Mouse (Mus musculus) frontal cortex, adult 2 months (tissue): ENCODE measurements at regions not wholly inside any gene's neighbourhood (a gene's known extent, or its start where the extent isn't known, plus 50 kb on each side); places are given as distances from the start of the nearest gene placed in this dataset.

Experiments used
- DNase-seq, 2 experiments: peaks; one replicate each; pipeline ENCODE4 v3.0.0; 2022; ENCODE audit warnings: low spot score in 1 of 2; ENCODE audit errors: extremely low spot score in 1 of 2

DNA sequence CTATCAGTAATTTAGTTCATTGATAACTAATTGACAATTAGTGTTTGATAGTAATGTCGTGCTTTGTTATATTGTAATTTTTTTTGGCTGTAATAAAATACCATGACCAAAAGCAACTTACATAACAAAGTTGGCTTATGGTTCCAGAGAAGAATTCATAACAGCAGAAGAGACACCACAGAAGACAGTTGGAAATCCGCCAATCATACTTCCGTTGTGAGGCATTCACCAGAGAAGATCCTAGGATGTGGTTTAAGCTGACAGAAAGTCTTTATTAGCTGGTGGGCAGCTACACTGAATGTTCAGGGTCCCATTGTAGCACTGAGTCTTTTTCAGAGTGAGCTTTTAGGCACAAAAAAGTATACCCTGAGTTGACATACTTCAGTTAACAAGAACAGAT, 109.9 kb downstream of the Sec23a start:
- no peak for DNase-seq

DNA sequence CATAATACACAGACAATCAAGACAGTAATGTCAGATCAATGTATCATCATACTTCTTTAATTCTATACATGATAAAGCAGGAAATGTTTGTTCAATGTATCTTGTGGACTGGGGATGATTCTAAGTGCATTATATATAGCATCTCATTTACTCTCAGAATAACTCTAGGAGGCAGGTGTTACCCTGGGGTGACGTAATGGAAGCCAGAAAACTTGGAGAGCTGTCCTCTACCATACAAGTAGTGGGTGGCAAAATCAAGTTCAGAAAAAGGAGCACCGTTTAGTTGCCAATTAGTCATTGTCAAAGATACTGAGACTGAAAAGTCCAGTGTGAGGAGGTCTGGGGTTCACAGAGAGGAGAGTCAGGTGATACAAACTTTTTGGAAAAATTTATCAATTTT, 136.0 kb downstream of the Sec23a start:
- peak in 1 of 2 experiments; percentile 23 for DNase-seq

DNA sequence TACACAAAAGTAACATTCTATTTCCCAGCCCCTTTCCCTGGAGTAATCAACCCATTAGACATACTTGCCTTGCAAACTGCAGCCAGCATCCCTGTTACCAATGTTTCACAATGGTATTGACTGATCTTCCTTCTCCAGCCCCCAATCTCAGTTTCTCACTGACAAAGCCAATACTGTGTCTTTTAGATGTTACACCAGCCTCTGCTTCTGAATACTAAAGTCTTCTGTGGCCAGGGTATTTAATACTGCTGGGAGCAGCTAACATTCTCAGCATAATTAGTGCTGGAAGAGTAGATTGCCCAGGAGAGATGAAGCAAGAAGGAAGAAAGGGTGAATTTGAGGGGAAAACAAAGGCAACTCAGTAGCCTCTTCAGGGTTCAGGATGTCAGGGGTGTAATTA, 139.4 kb downstream of the Sec23a start:
- no peak for DNase-seq

DNA sequence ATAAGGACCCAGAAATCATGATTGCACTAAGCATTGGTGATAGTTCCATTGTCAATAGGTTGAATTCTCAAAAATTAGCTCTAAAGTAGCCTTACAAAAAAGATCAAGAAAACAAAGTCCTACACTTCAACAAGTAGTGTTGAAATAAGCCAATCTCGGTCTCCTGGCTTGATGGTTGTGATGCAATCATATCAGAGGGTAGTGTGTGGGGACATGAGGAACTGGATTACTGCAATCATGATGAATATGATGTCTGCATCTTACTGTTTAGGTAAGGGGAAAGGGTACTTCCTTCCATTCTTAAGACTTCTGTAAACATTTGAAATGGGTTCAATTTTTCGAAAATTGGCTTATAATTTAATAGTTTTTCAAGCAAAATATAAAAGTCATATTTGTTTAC, 155.3 kb downstream of the Sec23a start:
- no peak for DNase-seq

DNA sequence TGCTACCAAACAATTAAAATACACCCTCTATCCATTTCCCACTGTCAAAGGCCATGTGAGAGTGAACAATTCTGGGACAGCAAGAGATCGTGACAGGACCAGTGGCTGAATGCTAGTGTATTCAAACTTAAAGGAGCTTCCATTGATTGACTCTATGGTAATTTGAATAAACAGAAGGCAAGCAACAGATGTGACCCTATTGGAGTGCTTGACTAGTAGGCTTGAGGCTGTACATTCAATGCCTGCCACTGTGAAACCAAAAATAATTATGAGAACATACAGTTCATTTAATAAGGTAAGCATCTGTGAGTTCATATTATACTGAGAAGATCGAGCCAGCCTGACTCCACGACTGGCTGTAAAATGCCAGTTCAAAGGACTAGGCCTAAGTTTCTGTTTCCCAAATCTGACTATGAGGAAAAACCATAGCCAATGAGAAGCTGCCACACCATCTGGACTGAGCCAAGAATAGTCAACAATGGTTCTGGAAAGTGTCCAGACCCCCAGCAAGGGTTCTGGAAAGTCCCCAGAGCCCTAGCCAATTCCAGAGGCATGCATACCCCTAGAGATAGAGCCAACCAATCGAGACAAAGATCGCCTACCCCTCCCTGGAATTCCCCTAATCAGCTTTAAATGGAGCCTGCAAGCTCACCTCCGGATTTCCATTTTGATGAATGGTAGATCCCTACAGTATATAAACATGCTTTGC, 160.0 kb downstream of the Sec23a start:
- DNase-seq: no peak

DNA sequence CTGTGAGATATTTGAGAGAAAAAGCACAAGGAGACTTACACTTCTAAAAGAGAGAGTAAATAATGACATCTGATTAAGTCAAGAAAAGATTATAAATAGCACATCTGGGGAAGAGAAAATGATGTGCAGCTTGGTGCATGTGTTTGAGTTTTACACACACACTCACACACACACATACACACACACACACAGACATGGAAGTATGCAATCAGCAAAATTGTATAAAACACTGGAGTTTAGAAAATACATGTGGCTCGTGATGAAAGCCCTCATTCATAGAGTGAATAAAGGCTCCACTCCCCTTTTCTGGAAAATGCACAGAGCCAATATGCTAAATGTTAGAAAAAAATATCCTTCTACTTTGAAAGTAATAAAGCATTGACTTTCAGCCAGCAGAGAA, 182.2 kb downstream of the Sec23a start:
- no peak for DNase-seq

DNA sequence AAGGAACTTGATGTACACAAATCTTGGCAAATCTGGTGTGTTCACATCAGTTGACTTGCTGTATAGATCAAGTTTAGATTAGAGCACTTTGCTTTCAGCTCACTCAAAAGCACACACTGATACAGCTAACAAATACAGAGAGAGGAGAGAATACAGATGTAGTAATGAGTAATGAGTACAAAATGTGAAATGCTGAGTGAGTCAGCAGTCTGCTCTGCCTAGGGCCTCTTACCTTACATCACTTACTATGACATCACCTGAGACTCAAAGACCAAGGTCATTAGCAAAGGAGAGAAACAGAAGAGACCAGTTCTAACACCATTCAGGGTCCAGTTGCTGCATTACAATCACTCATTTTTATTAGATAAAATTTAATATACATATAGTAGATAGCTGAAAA, 184.0 kb downstream of the Sec23a start:
- DNase-seq: no peak

DNA sequence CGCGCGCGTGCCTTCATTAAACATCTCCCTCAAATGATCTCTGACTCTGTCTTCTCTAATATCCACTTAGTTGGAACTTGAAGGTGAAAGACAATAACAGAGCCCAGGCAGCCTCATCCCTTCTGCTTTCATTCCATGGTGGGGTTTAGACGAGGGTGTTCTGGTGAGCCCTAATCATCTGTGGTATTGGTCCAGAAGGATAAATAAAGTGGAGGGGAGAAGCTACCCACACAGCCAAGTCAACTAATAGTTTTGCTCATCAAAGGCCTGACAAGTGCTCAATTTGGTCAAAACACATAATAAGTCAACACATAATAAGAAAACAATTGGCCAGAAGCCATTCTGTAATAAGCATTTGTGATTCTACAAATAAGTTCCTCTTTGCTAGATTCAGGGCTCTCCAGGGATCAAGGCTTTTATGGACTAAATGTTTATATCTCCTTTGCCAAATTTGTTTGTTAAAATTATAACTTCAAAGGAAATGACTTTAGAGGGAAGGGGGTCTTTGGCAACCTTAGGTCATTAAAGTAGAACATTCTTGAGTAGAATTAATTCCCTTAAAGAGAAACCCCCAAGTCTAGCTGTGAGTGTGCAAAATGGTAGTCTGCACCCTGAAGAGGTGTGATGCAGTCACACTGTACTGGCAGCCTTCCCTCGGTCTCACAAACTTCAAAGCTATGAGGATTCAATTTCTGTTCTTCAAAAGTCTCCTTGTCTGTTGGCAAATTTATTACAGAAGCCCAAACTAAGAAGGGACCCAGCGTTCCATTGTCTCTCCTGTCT, 186.5 kb downstream of the Sec23a start:
- DNase-seq: no peak

DNA sequence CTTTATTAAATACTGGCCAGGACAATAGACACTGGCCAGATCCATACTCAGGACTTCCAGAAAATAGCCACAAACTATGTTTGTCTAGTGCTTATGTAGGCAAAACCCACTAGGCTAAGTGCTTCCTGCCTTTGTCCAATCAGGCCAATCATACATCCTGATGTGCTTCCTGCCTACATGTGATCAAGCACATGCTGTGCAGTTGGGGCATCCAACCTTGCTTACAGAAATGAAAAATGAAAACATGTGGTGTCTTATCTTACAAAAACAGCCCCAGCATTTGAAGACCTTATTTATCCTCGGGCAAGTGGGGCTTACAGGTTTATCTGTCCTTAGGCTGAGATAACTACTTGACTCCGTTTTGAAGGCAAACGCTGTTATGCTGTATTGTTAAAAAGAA, 188.8 kb downstream of the Sec23a start:
- no peak for DNase-seq

DNA sequence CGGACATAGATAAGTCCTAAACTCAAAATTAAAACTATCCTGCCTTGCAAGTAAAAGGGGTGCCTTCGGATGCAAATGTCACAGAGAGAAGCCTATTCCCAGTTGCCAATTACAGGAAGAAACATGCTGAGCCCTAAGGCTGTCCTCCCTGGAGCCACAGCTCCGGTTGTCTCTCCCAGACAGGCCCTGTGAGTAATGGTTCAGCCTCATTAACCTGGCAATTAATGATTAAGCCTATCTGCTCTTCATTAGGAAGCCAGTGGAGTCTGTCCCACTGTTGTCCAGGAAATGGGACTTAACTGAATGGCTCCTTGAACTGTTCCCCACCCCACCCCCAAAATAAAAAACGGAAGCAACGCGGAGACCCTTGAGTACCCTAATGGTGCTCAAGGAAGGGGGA, 207.7 kb downstream of the Sec23a start:
- no peak for DNase-seq

DNA sequence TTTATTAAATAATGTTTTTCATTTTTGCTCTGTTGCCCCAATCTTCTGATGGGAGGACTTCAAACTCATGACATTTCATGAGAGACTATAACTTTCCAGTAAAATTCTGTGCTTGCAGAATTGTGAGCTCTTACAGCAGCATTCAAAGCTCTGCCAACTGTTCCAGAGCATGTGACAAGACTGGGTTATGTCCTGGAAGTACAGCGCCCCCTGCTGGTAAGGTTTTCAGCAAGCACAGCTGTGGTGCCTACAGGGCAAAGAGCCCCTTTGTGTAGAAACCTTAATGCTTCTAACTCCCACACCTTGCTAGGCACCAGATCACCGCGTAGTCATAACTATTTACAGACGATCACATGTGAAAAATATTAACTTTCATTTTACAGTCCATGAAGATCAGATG, 209.4 kb downstream of the Sec23a start:
- DNase-seq: peak; percentile 70 to 93
